Mouse (Mus musculus) regulatory T cell (primary cell): Measurements from ENCODE around the gene Smarcd2.
"Not testable (repeated sequence)": the region's sequence is repeated elsewhere in the genome, so short reads cannot be mapped to it uniquely, and the experiment has no call there.

Source experiments
- in situ Hi-C: fragments of 300-600 bp; cut with MboI, MseI; formaldehyde crosslinking; loops from one replicate; pipeline ENCODE4 v1.15.1; 2025; ENCODE audit warnings: high pct_unique_total_duplicates

Smarcd2 gene

DNA sequence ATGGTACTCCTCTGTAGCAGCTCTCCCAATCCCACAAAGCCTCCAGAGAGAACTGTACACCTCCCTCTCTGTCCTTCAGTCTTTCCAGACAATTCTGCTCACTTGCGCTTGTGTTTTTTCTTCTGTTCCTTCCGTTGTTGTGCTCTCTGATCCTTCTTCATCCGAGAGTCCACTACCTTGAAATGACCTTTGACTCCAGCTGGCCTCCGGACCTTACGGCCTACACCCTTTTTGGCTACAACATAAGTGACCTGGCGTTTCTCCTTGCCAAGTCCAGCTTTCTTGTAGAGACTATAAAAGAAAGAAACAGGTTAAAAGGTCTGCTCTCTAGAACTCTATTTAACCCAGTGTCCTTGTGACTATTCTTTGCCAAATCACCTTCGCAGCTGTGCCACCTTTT lies 23.4 kb downstream of the Smarcd2 start:
- in situ Hi-C loops, result no loop called here

DNA sequence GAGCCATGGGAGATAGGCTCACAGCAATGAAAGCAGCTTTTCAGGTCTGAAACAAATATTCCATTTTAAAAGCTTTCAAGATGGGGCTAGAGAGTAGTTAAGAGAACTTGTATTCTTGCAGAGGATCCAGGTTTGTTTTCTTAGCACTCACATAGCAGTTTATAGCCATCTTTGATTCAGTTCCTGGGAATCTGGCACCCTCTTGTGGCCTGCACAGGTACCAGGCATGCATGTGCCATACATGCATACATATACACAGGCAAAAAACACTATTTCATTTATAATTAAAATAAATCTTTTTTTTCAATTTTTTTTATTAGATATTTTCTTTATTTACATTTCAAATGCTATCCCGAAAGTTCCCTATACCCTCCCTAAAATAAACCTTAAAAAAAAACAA lies 25.9 kb downstream of the Smarcd2 start:
- in situ Hi-C loops, result no loop called here

DNA sequence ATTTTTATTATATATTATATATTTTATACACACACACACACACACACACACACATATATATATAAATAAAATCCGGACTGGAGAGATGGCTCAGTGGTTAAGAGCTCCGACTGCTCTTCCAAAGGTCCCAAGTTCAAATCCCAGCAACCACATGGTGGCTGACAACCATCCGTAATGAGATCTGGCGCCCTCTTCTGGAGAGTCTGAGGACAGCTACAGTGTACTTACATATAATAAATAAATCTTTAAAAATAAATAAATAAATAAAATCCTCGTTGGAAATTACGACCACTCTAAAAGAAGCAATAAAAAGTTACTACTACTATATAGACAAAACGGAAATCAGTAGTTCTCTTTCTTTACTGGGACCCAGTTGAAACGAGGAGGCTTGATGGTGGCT lies 38.8 kb downstream of the Smarcd2 start:
- in situ Hi-C loops, result not testable (repeated sequence)

DNA sequence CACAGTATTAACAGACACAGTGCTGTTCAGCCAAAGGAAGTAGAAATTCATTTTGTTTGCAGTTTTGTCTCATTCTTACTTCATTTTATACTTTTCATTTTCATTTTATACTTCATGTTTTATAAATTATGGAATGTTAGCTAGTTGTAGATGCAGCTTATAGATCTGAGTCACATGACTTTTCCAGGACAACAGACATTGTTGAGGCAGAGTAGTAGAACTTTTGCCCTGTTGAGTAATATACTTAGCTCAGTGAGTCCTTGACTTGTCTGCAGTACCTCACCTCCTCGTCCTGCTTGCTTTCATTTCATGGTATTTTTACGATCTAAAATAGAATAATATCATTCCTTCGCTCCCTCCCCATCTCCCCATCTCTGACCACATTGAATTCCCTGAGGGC lies 52.2 kb downstream of the Smarcd2 start:
- in situ Hi-C loops, result no loop called here

DNA sequence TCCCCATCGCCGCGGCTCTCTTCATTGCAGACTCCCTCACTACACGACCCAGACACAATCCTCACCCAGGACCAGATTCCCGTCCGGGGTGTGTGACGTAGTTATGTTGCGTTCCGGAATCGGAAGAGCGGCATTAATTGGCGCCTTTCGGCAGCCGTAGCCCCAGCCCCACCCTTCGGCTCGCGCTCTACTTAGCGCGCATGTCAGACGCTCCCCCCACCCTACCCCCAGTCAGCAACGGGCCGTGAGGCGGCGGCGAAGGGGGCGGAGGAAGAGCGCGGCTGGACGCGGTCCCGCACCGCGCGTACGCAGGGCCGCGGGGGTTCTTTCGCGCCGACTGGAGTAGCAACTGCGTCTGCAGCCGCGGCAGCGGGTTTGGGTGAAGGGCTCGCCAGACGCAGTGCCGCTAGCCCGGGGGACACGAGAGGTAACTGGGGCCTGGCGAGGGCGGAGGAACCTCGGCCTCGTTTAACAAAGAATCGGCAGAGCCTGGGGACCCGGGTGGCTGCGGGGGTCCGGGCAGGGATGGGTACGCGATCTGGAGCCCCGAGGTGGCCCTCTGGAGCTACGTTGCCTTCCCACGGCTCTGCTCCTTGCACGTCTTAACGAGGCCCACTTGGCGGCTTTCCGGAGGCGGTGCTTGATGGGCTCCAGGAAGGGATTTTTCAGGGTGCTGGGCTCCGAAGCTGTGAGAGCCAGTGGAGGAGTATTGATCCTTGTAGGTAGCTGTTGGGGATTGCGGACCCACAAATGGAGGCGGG lies 55.9 kb downstream of the Smarcd2 start, which contains the start of gene Ddx42:
Ddx42 (plus strand) TSS at position 197 of the 761 bp plus-strand sequence.
- in situ Hi-C loops, result no loop called here

DNA sequence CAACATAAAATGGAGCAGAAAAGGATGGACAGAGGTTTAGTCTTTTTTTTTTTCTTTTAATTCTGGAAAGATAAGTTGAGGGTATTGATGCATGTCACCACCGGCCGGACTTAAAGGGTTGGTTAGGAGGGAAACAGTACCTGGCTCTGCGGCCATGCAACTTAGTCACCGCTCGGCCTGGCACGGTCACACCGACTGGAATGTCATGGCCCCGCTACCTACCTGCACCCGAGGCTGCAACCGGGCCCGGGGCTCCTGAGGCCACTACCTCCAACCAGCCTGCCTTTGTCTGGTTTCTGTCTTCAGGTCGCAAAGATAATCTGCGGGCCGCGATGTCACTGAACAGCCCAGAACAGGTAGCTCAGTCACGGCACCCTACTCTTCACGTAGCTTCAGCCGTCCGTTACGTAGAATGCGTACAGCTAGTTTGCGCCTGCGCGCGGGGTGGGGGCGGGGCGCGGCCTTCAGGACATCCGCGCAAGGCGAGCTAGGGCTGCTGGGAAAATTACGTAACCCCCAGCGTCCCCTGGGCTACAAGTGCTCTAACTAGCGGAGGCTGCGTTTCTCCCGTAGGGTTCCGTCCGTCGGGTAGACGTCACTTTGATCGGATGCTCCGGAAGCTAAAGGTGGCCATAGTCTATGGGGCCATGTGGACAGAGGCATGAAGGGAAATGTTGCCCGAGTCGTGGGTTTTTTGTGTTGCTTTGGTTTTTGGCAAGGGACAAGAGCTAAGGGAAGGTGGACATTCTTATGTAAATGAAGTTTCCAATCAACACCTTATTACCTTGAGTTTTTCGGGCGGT lies 56.6 kb downstream of the Smarcd2 start, which contains the start of gene Ccdc47:
Ccdc47 (minus strand) TSS at position 418 of the 803 bp plus-strand sequence.
- in situ Hi-C loops, result no loop called here

DNA sequence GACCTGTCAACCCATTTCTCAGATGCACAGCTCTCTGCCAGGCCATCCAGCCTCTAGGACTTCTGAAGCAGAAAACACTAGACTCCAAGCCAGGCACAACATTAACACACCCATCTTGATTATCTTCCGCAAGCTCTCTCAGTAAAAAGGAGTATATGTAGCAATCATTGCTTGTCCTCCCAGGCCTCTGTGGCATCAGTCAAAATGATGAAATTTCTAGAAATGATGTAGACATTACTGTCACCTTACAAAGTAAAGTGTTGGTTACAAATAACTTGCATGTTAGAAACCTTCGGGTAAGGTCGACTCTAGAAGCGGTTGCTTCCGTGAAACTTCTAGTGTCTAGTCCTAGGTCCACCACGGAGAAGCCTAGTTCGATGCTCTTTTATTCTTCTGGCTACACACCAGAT lies 57.3 kb downstream of the Smarcd2 start:
- in situ Hi-C loops, result no loop called here

DNA sequence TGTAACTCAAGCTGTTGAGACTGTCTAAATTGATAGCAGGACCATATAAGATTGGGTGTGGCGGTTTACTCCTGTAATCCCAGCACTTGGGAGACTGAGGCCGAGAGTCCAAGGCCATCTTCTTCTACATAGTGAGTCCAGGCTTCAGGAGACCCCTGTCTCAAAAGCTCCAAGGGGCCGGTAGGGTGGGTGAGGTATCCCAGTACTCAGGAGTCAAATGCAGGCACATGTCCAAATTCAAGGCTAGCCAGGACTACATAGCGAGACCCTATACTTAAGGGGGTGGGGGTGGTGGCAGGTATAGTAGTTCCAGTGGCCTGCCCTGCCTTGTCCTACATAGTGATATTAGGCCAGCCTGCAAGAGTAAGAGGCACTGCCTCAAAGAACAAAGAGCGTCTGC lies 57.9 kb downstream of the Smarcd2 start:
- in situ Hi-C loops, result no loop called here
